Mouse (Mus musculus) gonadal fat pad, adult 2 months (tissue): ENCODE results near the gene Ftsj3. TPM values are rescaled to one million over a fixed set of nuclear protein-coding genes. Genes with fewer than 3 reads are reported as not detected.
"Not testable (repeated sequence)": the region's sequence is repeated elsewhere in the genome, so short reads cannot be mapped to it uniquely, and the experiment has no call there.

Source experiments
- DNase-seq: peaks from one replicate; pipeline ENCODE4 v3.0.0-alpha.2; 2012; ENCODE audit warnings: low read depth
- polyA plus RNA-seq: library from polyadenylated mRNA; depleted of rRNA; stranded (reverse); fragments of >200 nt; gene quantifications from 2 replicates; pipeline ENCODE4 v1.2.3, GENCODE M21; 2012; rRNA removed

Gene Ftsj3
- polyA plus RNA-seq, 1 experiment, result 24.3 TPM

- DNase-seq, result no peak
Measured at GRCm38 (mm10) chr11:106201337-106202122, 54.3 kb downstream of the Ftsj3 start.

- DNase-seq, result no peak
Measured at GRCm38 (mm10) chr11:106200756-106201155, 55.1 kb downstream of the Ftsj3 start.

GRCm38 (mm10) chr11:106199997-106200396 lies 55.9 kb downstream of the Ftsj3 start:
- DNase-seq, result not testable (repeated sequence)

Other genes starting within 250 kb of the Ftsj3 start
- gene Kcnh6, start 248.0 kb downstream of the Ftsj3 start, polyA plus RNA-seq, result 0.05 and 0.11 TPM in 2 replicates
- gene Dcaf7, start 219.2 kb downstream of the Ftsj3 start, polyA plus RNA-seq, result 39.8 and 48.9 TPM in 2 replicates
- 11.1 and 11.5 TPM in 2 replicates for gene Taco1, start 190.0 kb downstream of the Ftsj3 start, polyA plus RNA-seq
- 40.4 and 48.1 TPM in 2 replicates for gene Map3k3, start 171.5 kb downstream of the Ftsj3 start, polyA plus RNA-seq
- 2.0 TPM in 1 of 2 replicates, not detected in the other for gene Gm10840, start 95.2 kb downstream of the Ftsj3 start, polyA plus RNA-seq
- gene Limd2, start 95.2 kb downstream of the Ftsj3 start, polyA plus RNA-seq, result 32.5 and 36.3 TPM in 2 replicates
- 35.8 and 38.6 TPM in 2 replicates for gene Strada, start 53.9 kb downstream of the Ftsj3 start, polyA plus RNA-seq
- gene Ccdc47, start 39.7 kb downstream of the Ftsj3 start, polyA plus RNA-seq, result 17.7 and 19.2 TPM in 2 replicates
- 14.3 and 16.8 TPM in 2 replicates for gene Ddx42, start 39.2 kb downstream of the Ftsj3 start, polyA plus RNA-seq
- gene Psmc5, start 75 bp upstream of the Ftsj3 start, polyA plus RNA-seq, result 64.0 and 70.2 TPM in 2 replicates
- gene Smarcd2, start 16.9 kb upstream of the Ftsj3 start, polyA plus RNA-seq, result 115 and 116 TPM in 2 replicates
- gene Tcam1, start 20.6 kb upstream of the Ftsj3 start, polyA plus RNA-seq, result 0.45 and 0.61 TPM in 2 replicates
- gene Gh, start 45.8 kb upstream of the Ftsj3 start, polyA plus RNA-seq, result not detected in 2 replicates
- 3.2 and 3.8 TPM in 2 replicates for gene Cd79b, start 58.7 kb upstream of the Ftsj3 start, polyA plus RNA-seq
- 0.36 and 0.60 TPM in 2 replicates for gene Scn4a, start 97.2 kb upstream of the Ftsj3 start, polyA plus RNA-seq
- 5.3 and 11.3 TPM in 2 replicates for gene Prr29, start 109.4 kb upstream of the Ftsj3 start, polyA plus RNA-seq
- 27.4 and 41.4 TPM in 2 replicates for gene Icam2, start 132.0 kb upstream of the Ftsj3 start, polyA plus RNA-seq
- gene Ern1, start 231.8 kb upstream of the Ftsj3 start, polyA plus RNA-seq, result 52.6 and 66.8 TPM in 2 replicates